Mouse (Mus musculus) liver, postnatal 0 days (tissue): ENCODE data around the gene Exoc3l4. TPM values are rescaled to one million over a fixed set of nuclear protein-coding genes. Genes with fewer than 3 reads are reported as not detected.

ENCODE experiments used
- ATAC-seq: fragments of 200-750 bp; cut with Nextera tagmentation; 2 replicates; pipeline ENCODE4 v1.8.0; 2017; ENCODE audit warnings: mild to moderate bottlenecking, moderate library complexity
- DNase-seq: peaks from one replicate; pipeline ENCODE4 v3.0.0-alpha.2; 2016
- H3K27ac ChIP-seq: fragments of 300-500 bp; sonication (generic); 2 replicates; pipeline ENCODE4 v1.5.1; 2014; ENCODE audit warnings: antibody characterized with exemption, moderate library complexity, mild to moderate bottlenecking, low read depth
- H3K27me3 ChIP-seq: fragments of 300-500 bp; sonication (generic); 2 replicates; pipeline ENCODE4 v1.6.1; 2014; ENCODE audit warnings: low read length, control low read depth, mixed read lengths; ENCODE audit not compliant: insufficient read depth
- H3K36me3 ChIP-seq: fragments of 300-500 bp; sonication (generic); replicated peaks from 2 replicates; pipeline ENCODE4 v1.6.1; 2014; ENCODE audit warnings: mild to moderate bottlenecking, control low read depth, low read length, moderate library complexity, mixed read lengths; ENCODE audit not compliant: insufficient read depth
- H3K4me1 ChIP-seq: fragments of 300-500 bp; sonication (generic); 2 replicates; pipeline ENCODE4 v1.6.1; 2014; ENCODE audit warnings: antibody characterized with exemption, mild to moderate bottlenecking, control low read depth; ENCODE audit not compliant: insufficient read depth
- H3K4me2 ChIP-seq: fragments of 300-500 bp; sonication (generic); 2 replicates; pipeline ENCODE4 v1.6.1; 2014; ENCODE audit warnings: low read depth, mild to moderate bottlenecking, low read length, moderate library complexity, mixed read lengths
- H3K4me3 ChIP-seq: fragments of 300-500 bp; sonication (generic); 2 replicates; pipeline ENCODE4 v1.5.1; 2014; ENCODE audit warnings: low read depth, low read length
- H3K9ac ChIP-seq: fragments of 300-500 bp; sonication (generic); replicated peaks from 2 replicates; pipeline ENCODE4 v1.6.1; 2014; ENCODE audit warnings: mild to moderate bottlenecking, moderate library complexity
- H3K9me3 ChIP-seq: fragments of 300-500 bp; sonication (generic); 2 replicates; pipeline ENCODE4 v1.6.1; 2016; ENCODE audit warnings: mild to moderate bottlenecking, control low read depth, low read length, mixed read lengths
- CTCF ChIP-seq: sonication (generic); IDR thresholded peaks from 2 replicates; pipeline ENCODE4 v1.5.1; 2016; ENCODE audit warnings: antibody characterized with exemption, low read depth
- EP300 ChIP-seq: IDR thresholded peaks from 2 replicates; pipeline ENCODE4 v1.6.1; 2016; ENCODE audit warnings: antibody characterized with exemption, low read depth, mild to moderate bottlenecking
- WGBS: fragments of 180-500 bp; shearing (Covaris S2); extraction: QIAGEN DNeasy Blood & Tissue Kit; methylation state at CpG from one replicate; pipeline ENCODE4 v1.1.7; 2014; ENCODE audit not compliant: insufficient replicate concordance; 5-methylcytosine and 5-hydroxymethylcytosine counted together
- polyA plus RNA-seq: library from polyadenylated mRNA; unstranded; fragments of >200 nt; fragmentation: Nextera tagmentation; extraction: Ambion mirVana; gene quantifications from 2 replicates; pipeline ENCODE4 v1.2.1, GENCODE M21; 2015

Exoc3l4 gene
- polyA plus RNA-seq, 1 experiment from 2014 or later, result 13.7 TPM

GRCm38 (mm10) chr12:111425789-111426460 lies 9.1 kb downstream of the Exoc3l4 start:
- ATAC-seq (peak; percentile 63), DNase-seq (peak; percentile 94)
- H3K4me3 ChIP-seq, result no peak overlapping the region
- no peak overlapping the region for H3K4me2 ChIP-seq
- 21% methylated on average over 29 of the region's 29 CpGs for WGBS
- H3K9ac ChIP-seq, result no peak overlapping the region
- H3K27ac ChIP-seq, result no peak overlapping the region
- H3K4me1 ChIP-seq, result peaks cover 36% of the 10 kb centered on the region
- no peaks in the 10 kb centered on the region for H3K9me3 ChIP-seq
- peaks cover 58% of the 10 kb centered on the region for H3K27me3 ChIP-seq
- peaks cover 2% of the 10 kb centered on the region; the same call in 1 of the 2 replicates for H3K36me3 ChIP-seq
- TF ChIP-seq CTCF (peak; percentile 97), EP300 (no peak)

DNA sequence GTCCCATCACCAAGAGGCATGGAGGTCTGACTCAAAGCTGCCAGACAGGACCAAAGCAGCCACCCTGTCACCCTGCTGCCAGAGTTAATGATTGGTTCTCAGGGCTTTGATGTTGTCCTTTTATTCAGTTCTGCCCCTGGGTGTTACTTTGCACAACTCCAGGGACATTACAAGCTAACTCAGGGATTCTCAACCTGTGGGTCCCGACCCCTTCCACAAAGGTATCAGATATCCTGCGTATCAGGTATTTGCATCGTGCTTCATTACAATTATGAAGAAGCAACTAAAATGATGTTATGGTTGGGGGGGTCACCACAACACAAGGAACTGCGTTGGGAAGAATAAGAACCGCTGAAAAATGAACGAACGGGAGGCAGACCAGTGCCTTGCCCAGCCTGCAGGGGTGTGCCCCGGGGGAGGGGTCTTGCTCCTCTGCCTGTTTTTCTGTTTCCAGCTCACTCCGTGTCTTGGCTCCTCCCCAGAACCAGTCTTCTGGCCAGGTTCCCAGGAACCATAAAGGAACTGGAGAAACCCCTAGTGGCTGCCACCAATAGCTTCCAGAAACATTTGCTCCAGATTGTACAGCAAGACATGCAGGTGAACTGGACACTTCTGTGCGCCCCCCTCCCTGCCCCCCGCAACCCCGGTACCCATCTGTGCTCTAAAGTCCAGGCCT lies 10.8 kb downstream of the Exoc3l4 start:
- H3K9me3 ChIP-seq, result no peaks in the 10 kb centered on the region
- TF ChIP-seq CTCF (no peak), EP300 (no peak)
- peaks cover 37% of the 10 kb centered on the region for H3K4me1 ChIP-seq
- H3K27me3 ChIP-seq, result peaks cover 47% of the 10 kb centered on the region
- H3K4me3 ChIP-seq, result no peak overlapping the region
- no peak for DNase-seq
- no peak overlapping the region for H3K27ac ChIP-seq
- no peak for ATAC-seq
- peaks cover 2% of the 10 kb centered on the region; the same call in 1 of the 2 replicates for H3K36me3 ChIP-seq
- 70% methylated on average over 12 of the region's 12 CpGs for WGBS
- H3K4me2 ChIP-seq, result no peak overlapping the region
- no peak overlapping the region for H3K9ac ChIP-seq

DNA sequence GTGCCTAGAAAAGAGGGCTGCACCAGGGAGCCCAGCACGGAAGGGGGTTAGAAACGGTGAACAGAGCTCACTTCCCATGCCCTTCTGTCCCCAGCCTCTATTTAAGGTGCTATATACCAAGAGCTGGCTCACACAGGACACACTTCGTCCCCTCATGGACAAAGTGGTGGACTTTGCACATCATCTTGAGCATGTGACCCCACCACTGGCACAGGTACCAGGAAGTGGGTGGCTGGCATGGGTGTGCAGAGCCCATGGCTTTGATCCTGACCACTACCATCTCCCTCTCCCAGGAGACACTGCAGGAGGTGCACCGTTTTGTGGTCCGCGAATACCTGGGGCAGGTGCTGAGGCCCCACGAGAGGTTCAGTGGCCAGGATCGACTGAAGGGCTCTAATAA lies 11.5 kb downstream of the Exoc3l4 start:
- Histone ChIP-seq H3K27me3 (peaks cover 41% of the 10 kb centered on the region), H3K9ac (no peak overlapping the region), H3K27ac (no peak overlapping the region), H3K9me3 (no peaks in the 10 kb centered on the region), H3K4me2 (no peak overlapping the region), H3K4me1 (peaks cover 45% of the 10 kb centered on the region), H3K4me3 (no peak overlapping the region), H3K36me3 (peaks cover 2% of the 10 kb centered on the region; the same call in 1 of the 2 replicates)
- ATAC-seq (no peak), DNase-seq (no peak)
- 39% methylated on average over 8 of the region's 8 CpGs for WGBS
- TF ChIP-seq EP300 (no peak), CTCF (no peak)

DNA sequence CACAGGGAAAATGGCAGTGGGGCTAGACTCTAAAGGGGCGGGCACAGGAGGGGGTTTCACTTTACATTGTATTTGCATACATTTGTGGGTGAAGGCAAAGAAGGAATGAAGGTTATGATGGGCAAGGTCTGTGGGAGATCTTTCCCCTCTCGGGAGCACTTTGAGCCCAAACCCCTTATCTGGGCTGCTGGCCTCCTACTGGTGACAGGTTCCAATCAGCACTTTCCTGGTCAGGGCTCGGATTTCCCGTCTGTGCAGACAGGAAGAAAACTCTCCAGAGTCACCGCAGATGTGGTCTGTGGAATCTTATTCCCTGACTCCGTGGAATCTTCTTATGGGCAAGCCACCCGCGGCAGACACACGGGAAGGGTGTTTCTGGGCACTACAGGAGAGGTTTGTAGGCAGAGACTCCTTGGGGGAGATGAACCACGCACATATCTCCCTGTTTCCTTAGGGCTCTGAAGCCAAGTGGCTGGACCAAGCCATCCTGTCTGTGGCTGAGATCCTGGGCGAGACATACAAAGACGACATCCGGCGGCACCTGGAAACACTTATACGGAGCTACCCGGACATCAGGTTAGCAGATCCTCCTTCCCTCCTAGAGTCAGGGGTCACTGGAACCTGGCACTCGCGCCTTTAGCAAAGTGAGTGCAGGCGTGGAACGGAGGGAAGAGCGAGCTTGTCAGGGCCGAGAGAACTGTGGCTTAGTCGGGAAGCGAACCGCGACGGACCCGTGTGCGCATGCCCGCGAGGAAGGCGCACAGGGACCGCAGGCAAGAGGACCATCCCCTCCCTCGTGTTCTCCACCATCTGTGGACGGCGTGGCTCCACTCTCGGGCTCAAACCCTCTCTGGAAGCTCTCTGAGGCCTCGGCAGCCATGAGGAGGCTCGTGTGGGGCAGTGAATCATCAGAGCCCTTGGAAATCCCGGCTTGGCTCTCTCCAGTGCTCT lies 12.4 kb downstream of the Exoc3l4 start:
- no peak for ATAC-seq
- H3K4me2 ChIP-seq, result peak overlapping the region; percentile 75
- peak overlapping the region; percentile 42 for H3K9ac ChIP-seq
- no peak for DNase-seq
- peaks cover 32% of the 10 kb centered on the region for H3K27me3 ChIP-seq
- H3K27ac ChIP-seq, result peak overlapping the region; percentile 41; the same call in 1 of the 2 replicates
- peak overlapping the region; percentile 37 for H3K4me3 ChIP-seq
- no peaks in the 10 kb centered on the region for H3K9me3 ChIP-seq
- WGBS, result 9% methylated on average over 40 of the region's 40 CpGs
- TF ChIP-seq CTCF (peak; percentile 31; the same call in 1 of the 2 replicates), EP300 (no peak)
- no peaks in the 10 kb centered on the region; the same call in 1 of the 2 replicates for H3K36me3 ChIP-seq
- H3K4me1 ChIP-seq, result peaks cover 50% of the 10 kb centered on the region

GRCm38 (mm10) chr12:111430049-111430867 lies 13.4 kb downstream of the Exoc3l4 start:
- no peak overlapping the region for H3K9ac ChIP-seq
- TF ChIP-seq EP300, result no peak
- no peak for TF ChIP-seq CTCF
- no peaks in the 10 kb centered on the region; the same call in 1 of the 2 replicates for H3K36me3 ChIP-seq
- DNase-seq (peak; percentile 56), ATAC-seq (no peak; the same call in 1 of the 2 replicates)
- H3K27ac ChIP-seq, result no peak overlapping the region; the same call in 1 of the 2 replicates
- no peaks in the 10 kb centered on the region for H3K9me3 ChIP-seq
- peak overlapping the region; percentile 75 for H3K4me2 ChIP-seq
- peak overlapping the region; percentile 37 for H3K4me3 ChIP-seq
- 29% methylated on average over 27 of the region's 27 CpGs for WGBS
- H3K4me1 ChIP-seq, result peaks cover 60% of the 10 kb centered on the region
- H3K27me3 ChIP-seq, result peaks cover 22% of the 10 kb centered on the region
